Mouse (Mus musculus): ENCODE measurements around the gene Aldoc. TPM values are rescaled to one million over a fixed set of nuclear protein-coding genes. Genes with fewer than 3 reads are reported as not detected.

Gene Aldoc
- total RNA-seq, 1 experiment, result 5.0 TPM

GRCm38 (mm10) chr11:78289146-78289763, 33.5 kb upstream of the Aldoc start:
- Histone ChIP-seq H3K27ac (ENCODE audit: insufficient read depth, low read depth, low read length, poor library complexity, severe bottlenecking) (no peak overlapping the region), H3K36me3 (ENCODE audit: control insufficient read depth, insufficient read depth, low read length, poor library complexity, severe bottlenecking) (peaks cover 46% of the 10 kb centered on the region), H3K9me3 (ENCODE audit: control insufficient read depth, insufficient read depth, low read depth, low read length) (no peaks in the 10 kb centered on the region), H3K4me3 (ENCODE audit: insufficient read depth in 1 of 2, low read depth in 1 of 2, low read length in 2 of 2, poor library complexity in 1 of 2, severe bottlenecking in 1 of 2) (no peak overlapping the region), H3K4me1 (ENCODE audit: control insufficient read depth in 2 of 2, insufficient read depth in 2 of 2, low read length in 2 of 2, poor library complexity in 1 of 2) (no peaks in the 10 kb centered on the region), H3K9ac (ENCODE audit: insufficient read depth, low read depth, low read length, poor library complexity, severe bottlenecking) (no peak overlapping the region)
- TF ChIP-seq CHD2 (IDR thresholded peaks at IDR 0.05; ENCODE audit: low read depth, low read length) (no peak), HCFC1 (IDR thresholded peaks at IDR 0.05; ENCODE audit: borderline replicate concordance, insufficient read depth, low read length) (no peak), ZC3H11A (IDR thresholded peaks at IDR 0.05; ENCODE audit: borderline replicate concordance, low read depth, low read length) (no peak), MAFK (IDR thresholded peaks at IDR 0.05; ENCODE audit: insufficient read depth, low read depth, low read length) (no peak), ZNF384 (IDR thresholded peaks at IDR 0.05; ENCODE audit: low read depth, low read length) (no peak)
- DNase-seq (ENCODE audit: low read depth, low spot score), result no peak
- in situ Hi-C loops (cut with MboI; ENCODE audit: low sequenced_read_pairs in 2 of 2, unreplicated experiment in 2 of 2), result loop anchor here in 1 of 2 experiments (25.0 kb wide), 1 partner anchor 1723 kb away; no protein-coding TSS in a partner anchor

- DNase-seq (ENCODE audit: low read depth, low spot score), result no peak
- in situ Hi-C loops (cut with MboI; ENCODE audit: low sequenced_read_pairs in 2 of 2, unreplicated experiment in 2 of 2), result loop anchor here in 1 of 2 experiments (25.0 kb wide), 1 partner anchor 1722 kb away; no protein-coding TSS in a partner anchor
- TF ChIP-seq CHD2 (IDR thresholded peaks at IDR 0.05; ENCODE audit: low read depth, low read length) (no peak), HCFC1 (IDR thresholded peaks at IDR 0.05; ENCODE audit: borderline replicate concordance, insufficient read depth, low read length) (no peak), ZC3H11A (IDR thresholded peaks at IDR 0.05; ENCODE audit: borderline replicate concordance, low read depth, low read length) (no peak), MAFK (IDR thresholded peaks at IDR 0.05; ENCODE audit: insufficient read depth, low read depth, low read length) (no peak), ZNF384 (IDR thresholded peaks at IDR 0.05; ENCODE audit: low read depth, low read length) (no peak)
- no peak within 1 kb of the TSS; the same call in 1 of the 2 replicates for H3K9ac ChIP-seq (ENCODE audit: insufficient read depth, low read depth, low read length, poor library complexity, severe bottlenecking)
- H3K9me3 ChIP-seq (ENCODE audit: control insufficient read depth, insufficient read depth, low read depth, low read length), result no peaks in the 10 kb centered on the region
- no peak within 1 kb of the TSS for H3K27ac ChIP-seq (ENCODE audit: insufficient read depth, low read depth, low read length, poor library complexity, severe bottlenecking)
- H3K4me3 ChIP-seq (ENCODE audit: insufficient read depth in 1 of 2, low read depth in 1 of 2, low read length in 2 of 2, poor library complexity in 1 of 2, severe bottlenecking in 1 of 2), result no peak within 1 kb of the TSS
- no peaks in the 10 kb centered on the region for H3K4me1 ChIP-seq (ENCODE audit: control insufficient read depth in 2 of 2, insufficient read depth in 2 of 2, low read length in 2 of 2, poor library complexity in 1 of 2)
- peaks cover 37% of the 10 kb centered on the region for H3K36me3 ChIP-seq (ENCODE audit: control insufficient read depth, insufficient read depth, low read length, poor library complexity, severe bottlenecking)
These were observed 32.1 kb upstream of the Aldoc start, which contains the start of gene BC030499 for GRCm38 (mm10) chr11:78290654-78291053. Gene BC030499 (plus strand): TSS chr11:78290841.

GRCm38 (mm10) chr11:78294585-78294984, 28.2 kb upstream of the Aldoc start:
- peaks cover 12% of the 10 kb centered on the region for H3K36me3 ChIP-seq (ENCODE audit: control insufficient read depth, insufficient read depth, low read length, poor library complexity, severe bottlenecking)
- in situ Hi-C loops (cut with MboI; ENCODE audit: low sequenced_read_pairs in 2 of 2, unreplicated experiment in 2 of 2), result loop anchor here in 1 of 2 experiments (25.0 kb wide), 1 partner anchor 1718 kb away; no protein-coding TSS in a partner anchor
- H3K4me3 ChIP-seq (ENCODE audit: insufficient read depth in 1 of 2, low read depth in 1 of 2, low read length in 2 of 2, poor library complexity in 1 of 2, severe bottlenecking in 1 of 2), result no peak overlapping the region
- H3K9ac ChIP-seq (ENCODE audit: insufficient read depth, low read depth, low read length, poor library complexity, severe bottlenecking), result no peak overlapping the region
- H3K27ac ChIP-seq (ENCODE audit: insufficient read depth, low read depth, low read length, poor library complexity, severe bottlenecking), result no peak overlapping the region
- no peaks in the 10 kb centered on the region for H3K4me1 ChIP-seq (ENCODE audit: control insufficient read depth in 2 of 2, insufficient read depth in 2 of 2, low read length in 2 of 2, poor library complexity in 1 of 2)
- TF ChIP-seq HCFC1 (IDR thresholded peaks at IDR 0.05; ENCODE audit: borderline replicate concordance, insufficient read depth, low read length), result no peak
- no peaks in the 10 kb centered on the region for H3K9me3 ChIP-seq (ENCODE audit: control insufficient read depth, insufficient read depth, low read depth, low read length)
- DNase-seq (ENCODE audit: low read depth, low spot score), result no peak

- Histone ChIP-seq H3K9ac (ENCODE audit: insufficient read depth, low read depth, low read length, poor library complexity, severe bottlenecking) (peak overlapping the region; percentile 60; the same call in 1 of the 2 replicates), H3K4me1 (ENCODE audit: control insufficient read depth in 2 of 2, insufficient read depth in 2 of 2, low read length in 2 of 2, poor library complexity in 1 of 2) (no peaks in the 10 kb centered on the region), H3K4me3 (ENCODE audit: insufficient read depth in 1 of 2, low read depth in 1 of 2, low read length in 2 of 2, poor library complexity in 1 of 2, severe bottlenecking in 1 of 2) (peak overlapping the region; percentile 76 to 99), H3K36me3 (ENCODE audit: control insufficient read depth, insufficient read depth, low read length, poor library complexity, severe bottlenecking) (peaks cover 14% of the 10 kb centered on the region), H3K9me3 (ENCODE audit: control insufficient read depth, insufficient read depth, low read depth, low read length) (no peaks in the 10 kb centered on the region), H3K27ac (ENCODE audit: insufficient read depth, low read depth, low read length, poor library complexity, severe bottlenecking) (no peak overlapping the region)
- in situ Hi-C loops (cut with MboI; ENCODE audit: low sequenced_read_pairs in 2 of 2, unreplicated experiment in 2 of 2), result no loop called here
- no peak for DNase-seq (ENCODE audit: low read depth, low spot score)
- TF ChIP-seq CHD2 (IDR thresholded peaks at IDR 0.05; ENCODE audit: low read depth, low read length) (no peak), ZC3H11A (IDR thresholded peaks at IDR 0.05; ENCODE audit: borderline replicate concordance, low read depth, low read length) (no peak)
These were observed 21.9 kb upstream of the Aldoc start for GRCm38 (mm10) chr11:78300917-78301316.

Data from ES-E14 (cell line).